Mouse (Mus musculus) CD4-positive, CD25-positive, alpha-beta regulatory T cell, adult 2 months (primary cell): ENCODE results near the gene Alkbh7.

Experiments used
- DNase-seq: peaks from one replicate; pipeline ENCODE4 v3.0.0-alpha.2; 2012; ENCODE audit warnings: low read depth, low spot score

The Alkbh7 gene

DNA sequence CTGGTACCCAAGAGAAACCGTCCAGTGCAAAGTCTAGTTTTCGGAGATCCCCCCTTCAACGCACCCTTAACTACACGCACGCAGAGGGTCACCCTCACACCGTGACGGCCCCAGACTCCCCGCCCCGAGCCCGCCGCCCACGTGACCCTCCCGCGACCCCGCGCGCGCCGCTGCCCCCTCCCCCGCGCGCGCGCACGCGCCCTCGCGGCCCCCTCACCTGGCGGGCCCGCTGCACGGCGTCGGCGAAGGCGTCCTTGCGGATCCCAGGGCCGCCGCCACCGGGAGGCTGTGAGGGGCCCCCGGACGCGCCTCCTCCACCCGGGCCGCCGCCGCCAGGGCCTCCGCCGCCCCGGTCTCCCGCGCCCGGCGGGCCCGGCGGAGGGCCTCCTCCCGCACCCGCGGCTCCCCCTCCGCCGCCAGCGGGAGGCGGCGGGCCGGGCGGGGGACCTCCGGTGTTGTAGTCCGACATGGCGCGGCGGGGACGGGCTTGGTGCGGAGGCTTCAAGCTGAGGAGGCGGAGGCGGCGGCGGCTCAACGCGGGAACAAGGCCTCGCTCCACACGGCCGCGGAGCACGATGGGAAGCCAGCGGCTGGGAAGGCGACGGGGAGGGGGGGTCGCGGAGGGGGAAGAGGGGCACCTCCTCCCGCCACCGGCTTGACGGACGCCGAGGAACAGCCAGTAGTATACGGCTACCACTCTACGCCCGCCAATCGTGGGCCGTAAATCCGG lies 34.0 kb downstream of the Alkbh7 start, which contains the start of gene Khsrp:
TSS of gene Khsrp (minus strand) at position 592 of the 730 bp plus-strand sequence.
- peak; percentile 63 for DNase-seq

DNA sequence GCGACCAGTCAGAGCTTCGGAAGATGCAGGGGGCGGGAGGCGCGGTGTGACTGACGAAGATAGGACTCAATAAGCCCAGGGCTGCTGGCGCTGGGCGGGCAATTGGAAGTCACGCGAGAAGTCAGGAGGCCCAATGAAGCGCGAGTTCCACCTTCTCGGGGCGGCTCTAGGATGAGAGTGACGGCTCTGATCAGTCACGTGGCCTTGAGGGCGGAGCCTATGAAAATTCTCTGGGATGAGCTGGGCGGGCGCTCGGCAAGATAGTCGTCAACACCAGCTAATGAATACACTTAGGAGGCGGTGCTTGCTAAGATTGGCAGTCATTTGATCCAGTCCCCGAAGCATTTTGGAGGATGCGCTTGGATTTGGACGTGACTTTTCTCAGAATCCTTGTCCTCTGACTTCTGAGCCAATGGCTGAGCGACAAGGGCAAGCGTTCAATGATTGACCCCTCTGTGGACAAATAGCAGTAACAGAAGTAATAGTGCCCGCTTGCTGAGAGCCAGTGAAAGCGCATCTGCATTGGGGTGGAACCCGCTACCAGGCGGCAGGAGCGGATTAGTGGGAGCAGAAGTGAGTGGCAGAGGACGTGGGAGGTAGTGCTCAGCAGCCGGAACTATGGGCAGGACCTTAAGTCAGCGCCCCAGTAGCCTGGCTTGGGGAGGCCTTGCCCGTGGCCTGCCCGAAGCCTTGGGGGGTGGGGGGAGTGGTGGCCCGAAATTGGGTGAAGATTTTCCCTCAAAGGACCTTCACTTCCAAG lies 34.7 kb downstream of the Alkbh7 start:
- DNase-seq: peak; percentile 100

DNA sequence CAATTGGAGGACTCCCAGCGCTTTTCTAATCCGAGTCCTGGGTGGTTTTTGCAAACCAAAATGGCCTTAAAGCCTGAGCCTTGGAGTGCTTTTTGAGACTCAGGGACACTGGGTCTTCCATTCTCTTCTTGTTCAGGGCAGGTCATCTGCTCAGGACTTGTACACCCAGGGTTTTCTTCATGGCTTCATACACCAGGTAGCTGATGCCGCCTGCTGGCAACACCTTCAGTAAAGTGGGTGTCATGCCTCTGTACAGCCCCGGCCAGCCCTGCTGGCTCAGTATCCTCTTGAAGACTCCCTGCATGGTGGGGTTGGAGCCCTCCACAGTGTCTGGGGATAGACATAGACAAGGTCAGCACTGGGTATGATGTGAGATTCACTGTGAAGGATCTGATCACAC lies 35.7 kb downstream of the Alkbh7 start:
- peak; percentile 24 for DNase-seq

DNA sequence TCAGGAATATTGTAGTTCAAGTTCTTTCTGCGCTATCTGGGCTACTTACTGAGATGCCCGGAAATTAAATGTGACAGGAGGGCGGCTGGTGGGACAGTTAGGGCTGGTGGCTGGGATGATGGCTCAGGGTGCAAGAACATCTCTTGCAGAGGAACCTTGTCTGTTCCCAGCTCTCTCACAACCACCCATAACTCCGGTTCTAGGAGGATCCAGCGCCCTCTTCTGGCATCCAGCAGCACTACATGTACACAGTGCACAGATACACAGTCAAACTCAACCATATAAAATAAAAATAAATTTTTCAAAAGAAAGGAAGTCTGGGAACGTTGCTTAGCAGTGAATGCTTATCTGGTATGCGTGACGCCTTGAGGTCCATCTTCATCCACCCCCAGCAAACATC lies 41.8 kb downstream of the Alkbh7 start:
- peak; percentile 20 for DNase-seq

DNA sequence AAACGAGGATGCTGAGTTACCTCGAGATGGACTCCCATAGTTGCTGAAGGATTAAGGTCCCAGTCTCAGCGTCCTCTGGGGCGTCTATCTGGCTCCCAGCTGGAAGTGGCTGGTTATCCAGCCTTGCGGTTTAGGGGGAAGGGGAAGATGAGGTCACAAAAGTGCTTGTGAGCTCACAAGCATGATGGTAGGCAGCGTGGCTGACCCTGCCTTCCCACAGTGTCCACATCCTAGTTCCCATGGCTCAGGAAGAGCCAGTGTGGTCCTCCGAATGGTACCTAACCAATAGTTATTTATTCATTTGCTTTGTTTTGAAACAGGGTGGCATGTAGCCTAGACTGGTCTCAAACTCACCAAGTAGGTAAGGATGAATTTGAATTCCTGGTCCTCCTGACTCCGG lies 44.4 kb downstream of the Alkbh7 start, which contains the start of gene Slc25a41:
TSS of gene Slc25a41 (minus strand) at position 101 of the 400 bp plus-strand sequence.
- no peak for DNase-seq

- no peak for DNase-seq
These were observed 50.3 kb downstream of the Alkbh7 start for GRCm38 (mm10) chr17:57047406-57047805.

DNA sequence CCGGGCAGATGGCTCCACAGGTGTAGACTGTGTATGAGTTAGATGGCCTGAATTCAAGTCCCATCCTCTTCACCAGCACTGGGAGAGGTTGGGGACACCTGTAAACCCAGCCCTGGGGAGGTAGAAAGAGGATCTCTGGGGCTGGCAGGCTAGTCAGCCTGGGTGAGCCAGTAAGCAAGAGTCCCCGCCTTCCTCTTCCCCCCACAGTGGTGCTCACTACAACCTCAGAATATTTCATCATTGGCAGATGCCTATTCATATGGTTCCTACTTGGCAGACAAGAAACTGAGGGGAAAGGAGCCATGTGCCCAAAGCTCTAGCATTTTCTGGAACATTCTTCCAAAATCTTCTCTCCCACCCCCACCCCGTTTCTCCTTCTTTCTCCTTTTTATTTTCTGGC lies 51.7 kb downstream of the Alkbh7 start:
- no peak for DNase-seq
